Mouse (Mus musculus): ENCODE data around the gene Dbf4. TPM values are rescaled to one million over a fixed set of nuclear protein-coding genes. Genes with fewer than 3 reads are reported as not detected.

Dbf4 gene
- polyA plus RNA-seq (2014; fragmentation: Illumina TruSeq; extraction: RNeasy Lipid Tissue Mini Kit (QIAGEN cat#74804); ENCODE audit: low read depth, low replicate concordance) = 1.2 TPM

DNA sequence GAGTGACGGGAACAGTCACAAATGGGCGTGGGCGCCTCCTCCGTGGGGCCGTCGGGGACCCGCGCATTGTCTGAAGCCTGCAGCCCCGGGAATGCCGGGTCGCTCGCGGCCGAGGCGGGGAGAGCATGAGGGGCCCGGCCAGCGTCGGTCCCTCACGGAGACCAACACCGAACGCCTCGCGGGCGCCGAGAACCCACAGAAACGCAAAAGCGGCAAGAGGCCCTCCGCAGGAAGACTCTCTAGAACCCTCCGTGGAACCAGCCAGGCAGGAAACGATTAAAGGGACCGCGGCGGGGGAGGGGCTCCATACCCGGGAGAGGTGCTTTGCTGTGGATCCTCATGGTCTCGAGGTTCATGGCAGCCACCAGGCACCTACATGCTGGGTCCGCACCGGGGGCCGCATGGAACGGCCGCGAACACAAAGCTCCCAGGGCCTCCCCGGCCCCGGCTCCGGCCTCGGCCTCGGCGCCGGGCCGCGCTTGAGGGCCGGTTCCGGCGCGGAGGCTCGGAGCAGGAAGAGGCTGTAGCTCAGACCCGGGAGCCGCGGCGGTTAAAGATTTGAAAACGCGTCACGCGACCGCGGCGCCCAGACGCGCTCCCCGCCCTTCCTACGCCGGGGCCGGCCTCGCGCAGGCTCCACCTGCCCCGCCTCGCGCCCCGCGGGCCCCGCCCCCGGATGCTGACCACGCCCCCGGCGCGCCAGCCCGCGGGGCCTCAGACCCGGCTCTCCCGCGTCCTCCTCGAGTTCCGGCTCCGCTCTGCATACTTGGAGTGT lies at the start of gene Dbf4, which contains the start of gene Slc25a40:
Dbf4 (minus strand) TSS at position 560 of the 775 bp plus-strand sequence.
Slc25a40 (plus strand) TSS at position 694 of the 775 bp plus-strand sequence.

DNA sequence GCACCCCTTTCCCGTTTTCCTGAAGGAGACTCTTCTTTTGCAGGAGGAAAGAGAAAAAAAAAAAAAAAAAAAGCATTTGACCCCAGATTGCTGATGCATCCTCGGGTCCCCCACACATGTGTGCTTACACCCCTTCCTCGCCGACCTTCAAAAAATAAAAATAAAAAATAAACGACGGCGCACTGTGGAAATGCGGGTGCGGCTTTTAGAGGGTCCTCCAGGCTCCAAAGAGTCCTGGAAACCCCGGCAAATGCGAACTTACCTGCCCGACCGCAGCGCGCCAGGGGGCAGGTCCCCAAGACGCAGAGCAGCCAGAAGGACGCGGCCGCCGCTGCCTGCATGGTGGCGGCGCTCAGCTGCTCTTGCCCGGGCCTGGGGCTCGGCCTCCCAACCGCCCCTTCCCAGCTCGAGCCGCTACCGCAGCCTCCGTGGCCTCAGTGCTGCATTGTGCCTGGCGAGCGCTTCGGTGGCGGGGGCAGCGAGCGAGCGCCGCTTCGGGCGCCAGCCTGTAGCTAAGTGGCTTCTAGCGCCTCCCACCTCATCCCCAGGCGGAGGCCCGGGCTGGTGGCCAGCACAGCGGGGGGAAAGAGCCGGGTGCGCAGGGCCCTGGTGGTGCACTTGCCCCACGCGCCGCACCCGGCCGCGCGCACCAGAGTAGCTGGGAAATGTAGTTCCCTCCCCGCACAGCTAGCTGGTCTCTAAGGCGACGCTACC lies 54.7 kb downstream of the Dbf4 start, which contains the start of gene Adam22:
Adam22 (minus strand) TSS at position 547 of the 714 bp plus-strand sequence.

Other genes starting within 250 kb of the Dbf4 start
- 4.8 TPM for gene Adam22, start 54.6 kb downstream of the Dbf4 start, polyA plus RNA-seq (2014; fragmentation: Illumina TruSeq; extraction: RNeasy Lipid Tissue Mini Kit (QIAGEN cat#74804); ENCODE audit: low read depth, low replicate concordance)
- 9.5 TPM for gene Slc25a40, start 134 bp upstream of the Dbf4 start, polyA plus RNA-seq (2014; fragmentation: Illumina TruSeq; extraction: RNeasy Lipid Tissue Mini Kit (QIAGEN cat#74804); ENCODE audit: low read depth, low replicate concordance)
- 0.45 TPM for gene Rundc3b, start 200.2 kb upstream of the Dbf4 start, polyA plus RNA-seq (2014; fragmentation: Illumina TruSeq; extraction: RNeasy Lipid Tissue Mini Kit (QIAGEN cat#74804); ENCODE audit: low read depth, low replicate concordance)
- 15.5 TPM for gene Abcb1a, start 237.4 kb upstream of the Dbf4 start, polyA plus RNA-seq (2014; fragmentation: Illumina TruSeq; extraction: RNeasy Lipid Tissue Mini Kit (QIAGEN cat#74804); ENCODE audit: low read depth, low replicate concordance)